Mouse (Mus musculus) lung, postnatal 14 days (tissue): ENCODE data around the gene Ascc2.
A peak's percentile ranks its signal among the peaks of the same experiment; 100 is the strongest.

Experiments used
- DNase-seq: peaks from one replicate; pipeline ENCODE4 v3.0.0; 2021

Ascc2 gene

GRCm38 (mm10) chr11:4721728-4722127, 84.2 kb downstream of the Ascc2 start:
- no peak for DNase-seq

- peak; percentile 60 for DNase-seq
These were observed 92.1 kb downstream of the Ascc2 start for GRCm38 (mm10) chr11:4729603-4730002.

DNA sequence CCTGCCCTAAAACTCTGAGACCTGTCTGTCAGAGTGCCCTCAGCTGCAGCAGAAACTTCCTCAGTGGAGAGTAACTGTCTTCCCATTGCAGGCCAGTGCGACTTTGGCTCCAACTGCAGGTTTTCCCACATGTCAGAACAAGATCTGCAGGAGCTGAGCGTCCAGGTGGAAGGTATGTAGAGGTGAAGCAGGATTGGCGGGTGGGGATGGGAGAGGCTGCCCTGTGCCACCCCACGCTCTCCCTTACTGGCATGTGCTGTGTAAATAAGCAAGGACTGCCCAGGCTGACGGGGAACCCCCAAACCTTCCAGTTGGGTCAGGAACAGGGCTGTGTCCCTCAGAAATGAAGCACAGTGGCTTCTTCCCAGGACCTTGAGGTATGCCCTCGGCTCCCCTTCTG, 92.5 kb downstream of the Ascc2 start:
- peak; percentile 6 for DNase-seq

DNA sequence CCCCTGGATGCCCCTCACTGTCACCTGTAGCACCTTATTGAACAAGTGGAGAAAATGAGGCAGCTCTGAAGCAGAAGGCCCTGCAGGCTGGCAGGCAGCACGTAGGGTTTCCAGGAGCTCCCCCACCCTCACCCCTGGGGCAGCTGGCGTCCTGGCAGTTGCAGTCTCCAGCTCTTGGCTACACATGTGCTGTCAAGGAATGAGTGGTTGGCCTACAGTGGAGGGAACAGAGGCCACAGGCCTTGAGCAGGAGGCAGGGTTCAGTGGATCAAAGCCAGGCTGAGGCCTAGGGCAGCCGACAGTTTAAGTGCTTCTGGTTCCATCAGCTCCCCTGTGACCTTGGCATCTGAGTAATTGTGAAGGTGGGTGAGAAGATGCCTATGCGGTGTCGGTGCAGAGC, 93.4 kb downstream of the Ascc2 start:
- no peak for DNase-seq

GRCm38 (mm10) chr11:4731781-4732180, 94.2 kb downstream of the Ascc2 start:
- DNase-seq = no peak

- DNase-seq = no peak
These were observed 96.6 kb downstream of the Ascc2 start for GRCm38 (mm10) chr11:4734179-4734578.
